Mouse (Mus musculus) olfactory bulb, adult 2 months (tissue): ENCODE measurements at regions not wholly inside any gene's neighbourhood (a gene's known extent, or its start where the extent isn't known, plus 50 kb on each side); places are given as distances from the start of the nearest gene placed in this dataset.

Experiments
- H3K27ac ChIP-seq: fragments of 200-500 bp; 2 replicates; pipeline ENCODE4 v1.5.1; 2012; ENCODE audit warnings: low read depth, low read length; ENCODE audit not compliant: insufficient read depth
- H3K4me1 ChIP-seq: fragments of 200-500 bp; 2 replicates; pipeline ENCODE4 v1.6.1; 2012; ENCODE audit warnings: low read length; ENCODE audit not compliant: control insufficient read depth, insufficient read depth
- H3K4me3 ChIP-seq: fragments of 200-500 bp; 2 replicates; pipeline ENCODE4 v1.5.1; 2012; ENCODE audit warnings: mild to moderate bottlenecking, low read depth, low read length, moderate library complexity; ENCODE audit not compliant: insufficient read depth
- CTCF ChIP-seq: fragments of 200-500 bp; IDR thresholded peaks from 2 replicates; pipeline ENCODE4 v1.5.1; 2012; ENCODE audit warnings: low read depth, mild to moderate bottlenecking, low read length, moderate library complexity; ENCODE audit not compliant: insufficient read depth
- POLR2A ChIP-seq: fragments of 200-500 bp; IDR thresholded peaks from 2 replicates; pipeline ENCODE4 v1.6.1; 2012; ENCODE audit warnings: mild to moderate bottlenecking, low read depth, low read length, moderate library complexity; ENCODE audit not compliant: insufficient read depth
- WGBS: fragments of 180-500 bp; shearing (Covaris S2); methylation state at CpG from one replicate; pipeline ENCODE4 v1.1.7; 2018; 5-methylcytosine and 5-hydroxymethylcytosine counted together

DNA sequence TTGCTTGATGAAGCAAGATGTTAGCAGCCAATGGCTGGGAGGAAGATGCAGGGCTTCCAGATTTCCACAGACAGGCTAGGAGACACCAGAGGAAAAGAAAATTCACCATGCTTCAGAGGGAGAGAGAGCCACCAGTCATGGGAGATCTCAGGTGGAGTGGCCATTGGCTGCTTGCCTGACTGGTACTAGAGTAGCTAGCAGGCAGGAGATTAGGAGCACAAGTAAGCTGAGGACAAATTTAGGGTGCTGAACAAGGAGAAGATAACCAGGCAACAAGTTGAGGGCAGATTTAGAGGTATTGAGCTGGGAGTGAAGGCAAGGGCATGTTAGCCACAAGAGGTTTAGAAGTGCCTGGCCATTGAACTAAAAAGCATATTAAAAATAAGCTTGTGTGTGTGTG, 63.3 kb upstream of the Pou3f3 start:
- TF ChIP-seq CTCF: no peak
- TF ChIP-seq POLR2A: no peak
- no peak overlapping the region for H3K4me3 ChIP-seq
- H3K27ac ChIP-seq: no peak overlapping the region
- 0 out of 2 replicates have a peak, but pooled peaks cover 2% of the 10 kb centered on the region for H3K4me1 ChIP-seq

DNA sequence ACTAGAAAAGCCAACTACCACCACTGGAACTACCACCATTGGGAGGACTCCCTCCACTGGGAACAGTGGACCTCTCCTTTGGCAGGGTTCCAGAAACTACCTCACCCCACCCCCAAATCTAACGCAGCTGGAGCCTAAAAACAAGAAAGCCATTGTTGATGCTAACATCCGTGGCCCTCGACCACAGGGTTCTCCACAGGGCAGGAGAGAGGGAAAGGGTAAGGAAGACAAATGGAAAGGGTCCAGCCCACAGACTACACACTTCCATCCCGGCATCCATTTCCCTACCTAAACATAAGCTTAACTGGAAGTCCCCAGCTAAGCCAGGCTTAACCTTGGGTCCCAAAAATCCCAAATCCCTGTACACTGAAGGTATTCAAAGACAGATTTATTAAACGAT, 59.0 kb upstream of the Pou3f3 start:
- WGBS: 47% methylated on average over 5 of the region's 5 CpGs
- no peaks in the 10 kb centered on the region for H3K4me1 ChIP-seq
- no peak overlapping the region for H3K27ac ChIP-seq
- TF ChIP-seq CTCF: no peak
- no peak for TF ChIP-seq POLR2A
- H3K4me3 ChIP-seq: no peak overlapping the region
